Mouse (Mus musculus): ENCODE results near the gene Ntn1. TPM values are rescaled to one million over a fixed set of nuclear protein-coding genes. Genes with fewer than 3 reads are reported as not detected.
A peak's percentile ranks its signal among the peaks of the same experiment; 100 is the strongest.

Ntn1 gene
- total RNA-seq, 1 experiment from 2014 or later = not detected

GRCm38 (mm10) chr11:68199103-68199502 is 201.5 kb downstream of the Ntn1 start:
- ATAC-seq (replicated peaks in 1 of 2; ENCODE audit: insufficient read depth in 1 of 2, low FRiP score in 2 of 2, low TSS enrichment in 1 of 2, low read depth in 1 of 2, poor library complexity in 2 of 2, severe bottlenecking in 2 of 2) = no peak

GRCm38 (mm10) chr11:68198696-68199095 is 201.9 kb downstream of the Ntn1 start:
- ATAC-seq (replicated peaks in 1 of 2; ENCODE audit: insufficient read depth in 1 of 2, low FRiP score in 2 of 2, low TSS enrichment in 1 of 2, low read depth in 1 of 2, poor library complexity in 2 of 2, severe bottlenecking in 2 of 2) = no peak

GRCm38 (mm10) chr11:68197471-68197870 is 203.2 kb downstream of the Ntn1 start:
- ATAC-seq (replicated peaks in 1 of 2; ENCODE audit: insufficient read depth in 1 of 2, low FRiP score in 2 of 2, low TSS enrichment in 1 of 2, low read depth in 1 of 2, poor library complexity in 2 of 2, severe bottlenecking in 2 of 2) = no peak

- ATAC-seq (replicated peaks in 1 of 2; ENCODE audit: insufficient read depth in 1 of 2, low FRiP score in 2 of 2, low TSS enrichment in 1 of 2, low read depth in 1 of 2, poor library complexity in 2 of 2, severe bottlenecking in 2 of 2) = no peak
Measured at GRCm38 (mm10) chr11:68196566-68196965, 204.1 kb downstream of the Ntn1 start.

GRCm38 (mm10) chr11:68195693-68196176 is 204.9 kb downstream of the Ntn1 start:
- no peak for ATAC-seq (replicated peaks in 1 of 2; ENCODE audit: insufficient read depth in 1 of 2, low FRiP score in 2 of 2, low TSS enrichment in 1 of 2, low read depth in 1 of 2, poor library complexity in 2 of 2, severe bottlenecking in 2 of 2)

- ATAC-seq (replicated peaks in 1 of 2; ENCODE audit: insufficient read depth in 1 of 2, low FRiP score in 2 of 2, low TSS enrichment in 1 of 2, low read depth in 1 of 2, poor library complexity in 2 of 2, severe bottlenecking in 2 of 2) = no peak
Measured at GRCm38 (mm10) chr11:68195168-68195567, 205.5 kb downstream of the Ntn1 start.

GRCm38 (mm10) chr11:68190849-68191248 is 209.8 kb downstream of the Ntn1 start:
- no peak for ATAC-seq (replicated peaks in 1 of 2; ENCODE audit: insufficient read depth in 1 of 2, low FRiP score in 2 of 2, low TSS enrichment in 1 of 2, low read depth in 1 of 2, poor library complexity in 2 of 2, severe bottlenecking in 2 of 2)

GRCm38 (mm10) chr11:68188695-68189201 is 211.9 kb downstream of the Ntn1 start:
- ATAC-seq (replicated peaks in 1 of 2; ENCODE audit: insufficient read depth in 1 of 2, low FRiP score in 2 of 2, low TSS enrichment in 1 of 2, low read depth in 1 of 2, poor library complexity in 2 of 2, severe bottlenecking in 2 of 2) = no peak

- ATAC-seq (replicated peaks in 1 of 2; ENCODE audit: insufficient read depth in 1 of 2, low FRiP score in 2 of 2, low TSS enrichment in 1 of 2, low read depth in 1 of 2, poor library complexity in 2 of 2, severe bottlenecking in 2 of 2) = no peak
Measured at GRCm38 (mm10) chr11:68187242-68187641, 213.4 kb downstream of the Ntn1 start.

GRCm38 (mm10) chr11:68185647-68186046 is 215.0 kb downstream of the Ntn1 start:
- ATAC-seq (replicated peaks in 1 of 2; ENCODE audit: insufficient read depth in 1 of 2, low FRiP score in 2 of 2, low TSS enrichment in 1 of 2, low read depth in 1 of 2, poor library complexity in 2 of 2, severe bottlenecking in 2 of 2) = no peak

GRCm38 (mm10) chr11:68177415-68177814 is 223.2 kb downstream of the Ntn1 start:
- no peak for ATAC-seq (replicated peaks in 1 of 2; ENCODE audit: insufficient read depth in 1 of 2, low FRiP score in 2 of 2, low TSS enrichment in 1 of 2, low read depth in 1 of 2, poor library complexity in 2 of 2, severe bottlenecking in 2 of 2)

GRCm38 (mm10) chr11:68176550-68176949 is 224.1 kb downstream of the Ntn1 start:
- peak; percentile 17 to 32; a peak in 2 of 4 replicates for ATAC-seq (replicated peaks in 1 of 2; ENCODE audit: insufficient read depth in 1 of 2, low FRiP score in 2 of 2, low TSS enrichment in 1 of 2, low read depth in 1 of 2, poor library complexity in 2 of 2, severe bottlenecking in 2 of 2)

GRCm38 (mm10) chr11:68172648-68173045 is 228.0 kb downstream of the Ntn1 start:
- no peak for ATAC-seq (replicated peaks in 1 of 2; ENCODE audit: insufficient read depth in 1 of 2, low FRiP score in 2 of 2, low TSS enrichment in 1 of 2, low read depth in 1 of 2, poor library complexity in 2 of 2, severe bottlenecking in 2 of 2)

- no peak for ATAC-seq (replicated peaks in 1 of 2; ENCODE audit: insufficient read depth in 1 of 2, low FRiP score in 2 of 2, low TSS enrichment in 1 of 2, low read depth in 1 of 2, poor library complexity in 2 of 2, severe bottlenecking in 2 of 2)
Measured at GRCm38 (mm10) chr11:68171973-68172647, 228.5 kb downstream of the Ntn1 start.

GRCm38 (mm10) chr11:68168427-68168826 is 232.2 kb downstream of the Ntn1 start:
- no peak for ATAC-seq (replicated peaks in 1 of 2; ENCODE audit: insufficient read depth in 1 of 2, low FRiP score in 2 of 2, low TSS enrichment in 1 of 2, low read depth in 1 of 2, poor library complexity in 2 of 2, severe bottlenecking in 2 of 2)

GRCm38 (mm10) chr11:68164408-68164807 is 236.2 kb downstream of the Ntn1 start:
- no peak for ATAC-seq (replicated peaks in 1 of 2; ENCODE audit: insufficient read depth in 1 of 2, low FRiP score in 2 of 2, low TSS enrichment in 1 of 2, low read depth in 1 of 2, poor library complexity in 2 of 2, severe bottlenecking in 2 of 2)

GRCm38 (mm10) chr11:68159867-68160266 is 240.8 kb downstream of the Ntn1 start:
- no peak for ATAC-seq (replicated peaks in 1 of 2; ENCODE audit: insufficient read depth in 1 of 2, low FRiP score in 2 of 2, low TSS enrichment in 1 of 2, low read depth in 1 of 2, poor library complexity in 2 of 2, severe bottlenecking in 2 of 2)
